Comparison of ENCODE assay signal across 13 mouse cellular contexts in genomic region chr2:71466861-71467450, GRCm38 (mm10). TPM values are rescaled to one million over a fixed set of nuclear protein-coding genes. Genes with fewer than 3 reads are reported as not detected.
DNase-seq lines count a peak whose midpoint lies in the region; ATAC-seq and TF ChIP-seq lines count a peak whose summit lies in the region.
"Had no signal": no experiment of that assay in that cellular context is flagged by ENCODE, and none has a peak within 500 bp of the region (broad histone marks: within the 10 kb centered on the region; RNA-seq: fewer than 3 reads in every experiment).

No protein-coding gene starts in this region.

- no peak overlapping the region for H3K9ac ChIP-seq in liver, embryonic 12.5 days
- H3K9ac ChIP-seq in liver, embryonic 11.5 days (ENCODE audit: low read depth, low read length) = no peak overlapping the region
- H3K9ac ChIP-seq in liver, postnatal 0 days (replicated peaks) = no peak overlapping the region
- H3K9ac ChIP-seq: hindbrain, embryonic 15.5 days had no signal

- H3K9me3 ChIP-seq in heart, embryonic 10.5 days = no peaks in the 10 kb centered on the region
- H3K9me3 ChIP-seq in liver, embryonic 12.5 days (replicated peaks) = no peaks in the 10 kb centered on the region
- H3K9me3 ChIP-seq in liver, embryonic 11.5 days (ENCODE audit: control insufficient read depth, low read length) = no peaks in the 10 kb centered on the region
- H3K9me3 ChIP-seq in liver, postnatal 0 days (ENCODE audit: low read length) = no peaks in the 10 kb centered on the region
- H3K9me3 ChIP-seq: hindbrain, embryonic 15.5 days had no signal

- ATAC-seq in liver, embryonic 12.5 days = no peak
- ATAC-seq in liver, embryonic 11.5 days (replicated peaks; ENCODE audit: low FRiP score) = no peak
- ATAC-seq in liver, postnatal 0 days = peak; percentile 81

- H3K27me3 ChIP-seq in heart, embryonic 10.5 days (ENCODE audit: insufficient read depth, poor library complexity, severe bottlenecking) = no peaks in the 10 kb centered on the region
- no peaks in the 10 kb centered on the region for H3K27me3 ChIP-seq in liver, embryonic 12.5 days (replicated peaks)
- H3K27me3 ChIP-seq in liver, embryonic 11.5 days (replicated peaks; ENCODE audit: control insufficient read depth, insufficient read depth, low read length) = no peaks in the 10 kb centered on the region
- no peaks in the 10 kb centered on the region for H3K27me3 ChIP-seq in liver, postnatal 0 days (ENCODE audit: insufficient read depth, low read length)
- H3K27me3 ChIP-seq: hindbrain, embryonic 15.5 days had no signal

- intact Hi-C loops in heart, postnatal 36 days (cut with DNase I) = no loop called here

- H3K27ac ChIP-seq in heart, embryonic 10.5 days = 0 out of 2 replicates have a peak overlapping the region, but pooled peaks have one; percentile 8
- peak overlapping the region; percentile 63 for H3K27ac ChIP-seq in liver, embryonic 12.5 days
- H3K27ac ChIP-seq in liver, embryonic 11.5 days (ENCODE audit: low read depth, low read length) = no peak overlapping the region
- H3K27ac ChIP-seq in liver, postnatal 0 days (ENCODE audit: low read depth) = peak overlapping the region; percentile 84
- H3K27ac ChIP-seq: gastrocnemius, adult 2 months; hindbrain, embryonic 15.5 days had no signal

- H3K4me1 ChIP-seq in heart, embryonic 10.5 days = peaks cover 6% of the 10 kb centered on the region; the same call in 1 of the 2 replicates
- peaks cover 72% of the 10 kb centered on the region for H3K4me1 ChIP-seq in liver, embryonic 12.5 days
- peaks cover 20% of the 10 kb centered on the region for H3K4me1 ChIP-seq in liver, embryonic 11.5 days (replicated peaks; ENCODE audit: control insufficient read depth, insufficient read depth, low read length)
- H3K4me1 ChIP-seq in liver, postnatal 0 days (ENCODE audit: insufficient read depth) = peaks cover 16% of the 10 kb centered on the region

- DNase-seq in heart, embryonic 10.5 days (ENCODE audit: low spot score) = no peak
- no peak for DNase-seq in heart, postnatal 36 days
- no peak for DNase-seq in liver, embryonic 11.5 days (ENCODE audit: low spot score)
- DNase-seq in cerebellum, adult 9-11 months = peak; percentile 73
- peak; percentile 37 for DNase-seq in liver, postnatal 0 days
- DNase-seq in urinary bladder, postnatal 25 days (ENCODE audit: low spot score) = no peak
- no peak for DNase-seq in frontal cortex, adult 2 months (ENCODE audit: extremely low spot score in 1 of 2, low spot score in 1 of 2)
- DNase-seq: gastrocnemius, adult 2 months; right cerebral cortex, postnatal 14 days; thymus, postnatal 25 days had no signal

- H3K4me3 ChIP-seq in heart, embryonic 10.5 days = no peak overlapping the region
- H3K4me3 ChIP-seq in liver, embryonic 12.5 days = no peak overlapping the region
- H3K4me3 ChIP-seq in liver, embryonic 11.5 days (ENCODE audit: low read depth, low read length) = no peak overlapping the region
- no peak overlapping the region for H3K4me3 ChIP-seq in liver, postnatal 0 days (ENCODE audit: low read depth, low read length)
- H3K4me3 ChIP-seq: erythroblast, embryonic 14.5 days; gastrocnemius, adult 2 months; hindbrain, embryonic 15.5 days had no signal

- TF ChIP-seq CTCF in liver, postnatal 0 days (IDR thresholded peaks at IDR 0.05; ENCODE audit: low read depth) = no peak

- TF ChIP-seq EP300 in liver, postnatal 0 days (IDR thresholded peaks at IDR 0.05; ENCODE audit: low read depth) = no peak

- no peaks in the 10 kb centered on the region for H3K36me3 ChIP-seq in heart, embryonic 10.5 days
- 0 out of 2 replicates have a peak, but pooled peaks cover 2% of the 10 kb centered on the region for H3K36me3 ChIP-seq in liver, embryonic 12.5 days
- 0 out of 2 replicates have a peak, but pooled peaks cover 2% of the 10 kb centered on the region for H3K36me3 ChIP-seq in liver, embryonic 11.5 days (ENCODE audit: control insufficient read depth, insufficient read depth, low read length)
- H3K36me3 ChIP-seq in liver, postnatal 0 days (replicated peaks; ENCODE audit: insufficient read depth, low read length) = no peaks in the 10 kb centered on the region
- H3K36me3 ChIP-seq: hindbrain, embryonic 15.5 days had no signal

- no peak overlapping the region for H3K4me2 ChIP-seq in liver, embryonic 12.5 days
- no peak overlapping the region for H3K4me2 ChIP-seq in liver, embryonic 11.5 days
- H3K4me2 ChIP-seq in liver, postnatal 0 days (ENCODE audit: low read depth, low read length) = peak overlapping the region; percentile 18; the same call in 1 of the 2 replicates
- H3K4me2 ChIP-seq: hindbrain, embryonic 15.5 days had no signal

- 67% methylated on average over 11 of the region's 11 CpGs for WGBS in heart, embryonic 10.5 days
- 80% methylated on average over 11 of the region's 11 CpGs for WGBS in liver, embryonic 12.5 days (ENCODE audit: insufficient replicate concordance)
- WGBS in liver, embryonic 11.5 days = 78% methylated on average over 11 of the region's 11 CpGs
- 68% methylated on average over 11 of the region's 11 CpGs for WGBS in liver, postnatal 0 days (ENCODE audit: insufficient replicate concordance)

RNA-seq across cellular contexts. Expression of gene Metap1d, which starts 13.9 kb away (rescaled TPM):
- polyA plus RNA-seq in heart, embryonic 10.5 days (2016; fragmentation: Nextera tagmentation; extraction: Ambion mirVana) = 29.0 and 31.6 TPM in 2 replicates
- total RNA-seq in heart, postnatal 36 days (2021) = 10 to 100 TPM; 44.9 to 45.2 TPM
- 27.1 and 30.2 TPM in 2 replicates for polyA plus RNA-seq in liver, embryonic 12.5 days (2016; fragmentation: Nextera tagmentation; extraction: Ambion mirVana)
- 35.7 and 37.7 TPM in 2 replicates for polyA plus RNA-seq in liver, embryonic 11.5 days (2014; fragmentation: Nextera tagmentation; extraction: Ambion mirVana)
- 21.1 and 21.7 TPM in 2 replicates for polyA plus RNA-seq in liver, postnatal 0 days (2015; fragmentation: Nextera tagmentation; extraction: Ambion mirVana)
- polyA plus RNA-seq in frontal cortex, adult 2 months (2012; rRNA removed) = 67.0 and 76.9 TPM in 2 replicates

Comparison
In these comparisons a context has a peak if more than half of its experiments do, and no peak if none do; other contexts are left out.
1. DNase-seq: peak in cerebellum, adult 9-11 months (single experiment) and liver, postnatal 0 days (single experiment); none in heart, embryonic 10.5 days (single experiment), heart, postnatal 36 days (0 of 2), liver, embryonic 11.5 days (single experiment), urinary bladder, postnatal 25 days (single experiment) and frontal cortex, adult 2 months (0 of 2).